Mouse (Mus musculus) kidney, adult 2 months (tissue): ENCODE data around the gene Rad51d.

ENCODE experiments used
- CTCF ChIP-seq: fragments of 200-500 bp; conservative IDR thresholded peaks from 2 replicates; pipeline ENCODE4 v1.5.1; 2011; ENCODE audit warnings: low read depth, mild to moderate bottlenecking, control low read depth, low read length, moderate library complexity, mixed read lengths; ENCODE audit not compliant: insufficient read depth, insufficient read length
- POLR2A ChIP-seq: fragments of 200-500 bp; IDR thresholded peaks from one replicate; pipeline ENCODE4 v1.6.1; 2011; ENCODE audit warnings: low read depth, low read length, control low read depth

- TF ChIP-seq POLR2A (no peak), CTCF (no peak)
Measured at GRCm38 (mm10) chr11:82862638-82863037, 27.8 kb downstream of the Rad51d start.
